Mouse (Mus musculus): Measurements from ENCODE around the gene Snrnp35. TPM values are rescaled to one million over a fixed set of nuclear protein-coding genes. Genes with fewer than 3 reads are reported as not detected.
"Not testable (repeated sequence)": the region's sequence is repeated elsewhere in the genome, so short reads cannot be mapped to it uniquely, and the experiment has no call there.

The Snrnp35 gene
- polyA plus RNA-seq, 1 experiment from 2014 or later = 22.5 TPM

DNA sequence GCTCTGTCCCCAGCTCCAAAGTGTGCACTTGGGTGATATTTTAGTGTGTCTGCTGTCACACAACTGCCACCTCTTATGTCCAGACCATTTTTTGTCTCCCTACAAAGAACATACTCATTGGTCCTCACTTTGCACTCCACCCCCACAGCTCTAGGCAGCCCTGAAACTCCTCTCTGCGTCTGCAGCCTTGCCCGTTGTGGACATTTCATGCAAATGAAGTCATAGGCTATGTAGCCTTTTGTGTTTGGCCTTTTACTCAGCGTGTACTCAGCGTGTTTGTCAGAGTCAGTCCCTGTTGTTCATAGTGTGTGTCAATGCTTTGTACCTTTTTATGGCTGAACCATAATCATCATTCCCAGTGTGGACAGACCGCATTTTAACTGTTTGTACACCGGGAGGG is 33.4 kb upstream of the Snrnp35 start:
- WGBS = 60% methylated on average over 6 of the region's 6 CpGs
- Histone ChIP-seq H3K4me1 (peaks cover 55% of the 10 kb centered on the region), H3K4me2 (peak overlapping the region; percentile 28), H3K36me3 (peaks cover 46% of the 10 kb centered on the region), H3K4me3 (replicated peaks) (no peak overlapping the region), H3K9ac (no peak overlapping the region), H3K9me3 (no peaks in the 10 kb centered on the region), H3K27ac (peak overlapping the region; percentile 81), H3K27me3 (replicated peaks) (no peaks in the 10 kb centered on the region)
- no peak for ATAC-seq (ENCODE audit: insufficient read depth, low FRiP score, low read depth)

DNA sequence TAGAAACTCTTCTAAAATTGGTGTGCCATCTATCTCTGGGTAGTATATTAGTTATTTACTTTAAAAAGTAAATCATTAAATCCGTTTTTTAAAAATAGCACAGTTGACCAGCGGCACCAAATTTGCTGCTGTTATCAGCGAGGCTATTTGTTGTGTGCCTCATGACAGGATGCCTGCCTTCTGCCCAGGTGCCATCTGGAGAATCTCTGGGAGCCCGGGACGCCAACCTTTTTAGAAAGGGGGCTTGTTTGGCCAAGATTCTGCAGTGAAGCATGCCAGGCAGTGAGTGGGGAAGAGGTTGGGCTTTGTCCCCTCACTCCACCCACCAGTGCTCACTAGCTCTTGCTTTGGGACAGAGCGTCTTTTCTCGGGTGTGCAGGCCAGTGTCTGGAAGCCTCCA is 32.9 kb upstream of the Snrnp35 start:
- Histone ChIP-seq H3K4me2 (0 out of 2 replicates have a peak overlapping the region, but pooled peaks have one; percentile 21), H3K27me3 (replicated peaks) (no peaks in the 10 kb centered on the region), H3K4me3 (replicated peaks) (no peak overlapping the region), H3K36me3 (peaks cover 49% of the 10 kb centered on the region), H3K4me1 (peaks cover 52% of the 10 kb centered on the region), H3K27ac (peak overlapping the region; percentile 81), H3K9me3 (no peaks in the 10 kb centered on the region), H3K9ac (no peak overlapping the region)
- ATAC-seq (ENCODE audit: insufficient read depth, low FRiP score, low read depth) = no peak
- 63% methylated on average over 7 of the region's 7 CpGs for WGBS

DNA sequence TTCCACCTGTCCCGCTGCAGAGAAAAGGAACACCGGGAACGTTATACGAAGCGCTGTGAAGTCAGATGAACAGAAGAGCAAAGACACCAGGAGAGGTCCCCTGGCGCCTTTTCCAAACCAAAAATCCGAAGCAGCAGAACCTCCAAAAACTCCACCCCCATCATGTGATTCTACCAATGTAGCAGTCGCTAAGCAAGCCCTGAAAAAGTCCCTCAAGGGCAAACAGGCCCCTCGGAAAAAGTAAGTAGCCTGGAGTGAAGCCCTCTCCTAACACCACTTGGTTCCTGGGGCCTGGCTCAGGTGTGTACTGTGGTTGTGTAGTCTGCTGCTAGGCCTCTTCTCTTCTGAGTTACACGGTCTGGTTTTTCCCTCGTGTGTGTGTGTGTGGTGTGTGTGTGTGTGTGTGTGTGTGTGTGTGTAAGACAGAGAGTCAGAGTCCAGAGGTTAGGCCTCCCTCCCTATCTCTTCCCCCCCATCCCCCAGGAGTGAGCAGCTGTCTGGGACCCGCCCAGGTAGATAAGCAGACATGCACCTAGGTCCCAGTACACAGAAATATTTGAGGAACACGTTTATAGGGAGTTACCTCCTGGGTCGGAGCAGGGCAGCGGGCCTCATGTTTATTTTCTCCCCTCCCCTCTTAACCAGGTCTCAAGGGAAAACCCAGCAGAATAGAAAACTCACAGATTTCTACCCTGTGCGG is 32.1 kb upstream of the Snrnp35 start:
- peak overlapping the region; percentile 81 for H3K27ac ChIP-seq
- H3K4me3 ChIP-seq (replicated peaks) = no peak overlapping the region
- H3K9me3 ChIP-seq = no peaks in the 10 kb centered on the region
- H3K4me1 ChIP-seq = peaks cover 52% of the 10 kb centered on the region
- no peaks in the 10 kb centered on the region for H3K27me3 ChIP-seq (replicated peaks)
- ATAC-seq (ENCODE audit: insufficient read depth, low FRiP score, low read depth) = peak; percentile 72
- no peak overlapping the region for H3K9ac ChIP-seq
- WGBS = 69% methylated on average over 16 of the region's 16 CpGs
- 0 out of 2 replicates have a peak overlapping the region, but pooled peaks have one; percentile 21 for H3K4me2 ChIP-seq
- H3K36me3 ChIP-seq = peaks cover 50% of the 10 kb centered on the region

DNA sequence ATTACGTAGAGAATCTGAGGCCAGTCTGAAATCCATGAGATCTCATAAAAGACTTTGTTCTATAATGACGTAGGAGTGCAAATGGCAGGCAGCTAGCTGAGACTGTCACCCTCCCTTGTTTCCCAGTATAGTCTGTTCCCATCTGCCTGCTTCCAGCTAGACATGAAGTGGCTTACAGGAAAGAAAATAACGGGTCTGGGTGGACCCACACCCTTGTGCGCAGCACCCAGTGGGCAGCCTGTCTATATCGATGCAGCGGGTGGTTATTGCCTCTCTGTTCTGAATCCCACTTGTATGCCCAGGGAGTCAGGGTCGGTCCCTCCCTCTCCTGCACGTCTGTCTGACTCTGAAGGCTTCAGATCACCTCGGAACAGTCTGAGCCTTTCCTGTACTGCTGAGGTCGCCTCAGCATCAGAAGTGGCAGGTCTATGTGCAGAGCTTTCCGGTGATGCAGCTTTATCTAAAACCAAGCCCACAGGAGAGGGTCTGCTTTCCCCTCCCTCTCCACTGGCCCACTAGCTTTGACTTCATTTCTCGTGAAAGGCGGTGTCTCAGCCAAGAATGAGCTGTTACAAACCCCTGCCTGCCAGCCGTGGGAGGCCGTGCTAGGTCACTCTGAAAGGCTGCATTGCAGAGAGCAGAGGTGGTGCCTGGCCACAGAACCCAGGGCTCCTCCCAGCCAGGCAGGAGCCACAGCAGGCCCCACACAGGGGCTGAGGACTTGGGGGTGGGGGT is 30.3 kb upstream of the Snrnp35 start:
- no peaks in the 10 kb centered on the region for H3K27me3 ChIP-seq (replicated peaks)
- H3K36me3 ChIP-seq = peaks cover 58% of the 10 kb centered on the region
- H3K9me3 ChIP-seq = no peaks in the 10 kb centered on the region
- no peak for ATAC-seq (ENCODE audit: insufficient read depth, low FRiP score, low read depth)
- no peak overlapping the region for H3K4me3 ChIP-seq (replicated peaks)
- 75% methylated on average over 15 of the region's 15 CpGs for WGBS
- peaks cover 38% of the 10 kb centered on the region for H3K4me1 ChIP-seq
- peak overlapping the region; percentile 67 for H3K27ac ChIP-seq
- no peak overlapping the region for H3K9ac ChIP-seq
- H3K4me2 ChIP-seq = no peak overlapping the region

DNA sequence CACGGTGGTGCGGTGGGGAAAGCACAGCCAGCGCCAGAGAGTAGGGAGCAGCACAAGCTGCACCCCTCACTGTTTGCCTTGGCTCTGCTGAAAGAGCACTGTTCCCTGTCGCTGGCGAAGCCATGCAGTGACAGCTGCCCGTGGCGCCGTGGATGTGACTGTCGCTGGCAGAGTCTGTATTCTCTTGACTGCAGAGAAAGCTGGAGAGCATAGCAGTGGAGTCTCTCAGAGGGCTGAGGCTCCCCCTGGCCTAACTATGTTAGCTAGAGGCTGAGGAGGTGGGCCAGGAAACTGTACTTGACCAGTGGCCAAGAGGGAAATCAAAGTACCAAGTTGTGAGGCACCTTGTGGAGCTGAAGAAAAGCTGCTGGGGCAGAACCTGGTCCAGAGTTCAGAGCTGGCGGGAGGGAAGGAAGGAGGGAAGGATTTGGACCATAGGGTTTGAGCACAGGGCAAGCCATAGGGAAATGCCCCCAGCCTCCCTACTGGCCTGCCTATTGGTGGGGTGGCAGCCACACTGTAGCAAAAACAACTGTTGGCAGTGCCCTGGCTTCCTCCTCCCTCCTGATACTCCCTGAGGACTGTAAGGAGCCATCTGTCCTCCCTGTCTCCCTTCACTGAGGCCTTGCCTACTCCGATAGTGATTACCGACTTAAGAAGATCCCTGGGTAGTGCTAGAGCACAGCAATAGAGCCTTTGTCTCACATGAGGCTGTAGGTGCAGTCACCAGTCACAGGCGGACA is 29.4 kb upstream of the Snrnp35 start:
- 83% methylated on average over 13 of the region's 13 CpGs for WGBS
- Histone ChIP-seq H3K4me2 (no peak overlapping the region), H3K9ac (no peak overlapping the region), H3K27me3 (replicated peaks) (no peaks in the 10 kb centered on the region), H3K4me1 (peaks cover 32% of the 10 kb centered on the region), H3K9me3 (no peaks in the 10 kb centered on the region), H3K4me3 (replicated peaks) (no peak overlapping the region), H3K36me3 (peaks cover 58% of the 10 kb centered on the region), H3K27ac (peak overlapping the region; percentile 67)
- ATAC-seq (ENCODE audit: insufficient read depth, low FRiP score, low read depth) = no peak; the same call in 1 of the 2 replicates

DNA sequence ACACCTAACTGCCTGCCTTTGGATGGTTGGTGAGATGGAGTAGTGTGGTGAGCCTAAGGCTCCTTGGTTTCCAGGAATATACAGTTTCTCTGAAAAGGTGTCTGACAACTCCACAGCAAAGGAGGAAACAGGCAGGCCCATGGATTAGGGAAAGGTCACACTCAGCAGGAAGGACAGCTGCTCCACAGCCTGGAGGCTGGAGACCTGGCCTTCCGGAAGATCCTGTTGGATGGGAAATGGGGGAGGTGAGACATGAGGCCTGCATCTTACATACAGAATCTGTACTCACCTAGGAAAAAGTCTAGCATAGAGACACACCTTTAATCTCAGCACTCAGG is 28.9 kb upstream of the Snrnp35 start:
- ATAC-seq (ENCODE audit: insufficient read depth, low FRiP score, low read depth) = no peak
- whole genome bisulfite sequencing = 75% methylated on average over 1 of the region's 1 CpGs
- H3K4me1 ChIP-seq = peaks cover 27% of the 10 kb centered on the region
- H3K9ac ChIP-seq = no peak overlapping the region
- no peak overlapping the region for H3K27ac ChIP-seq
- H3K36me3 ChIP-seq = peaks cover 60% of the 10 kb centered on the region
- no peaks in the 10 kb centered on the region for H3K27me3 ChIP-seq (replicated peaks)
- no peak overlapping the region for H3K4me2 ChIP-seq
- no peak overlapping the region for H3K4me3 ChIP-seq (replicated peaks)
- H3K9me3 ChIP-seq = no peaks in the 10 kb centered on the region

DNA sequence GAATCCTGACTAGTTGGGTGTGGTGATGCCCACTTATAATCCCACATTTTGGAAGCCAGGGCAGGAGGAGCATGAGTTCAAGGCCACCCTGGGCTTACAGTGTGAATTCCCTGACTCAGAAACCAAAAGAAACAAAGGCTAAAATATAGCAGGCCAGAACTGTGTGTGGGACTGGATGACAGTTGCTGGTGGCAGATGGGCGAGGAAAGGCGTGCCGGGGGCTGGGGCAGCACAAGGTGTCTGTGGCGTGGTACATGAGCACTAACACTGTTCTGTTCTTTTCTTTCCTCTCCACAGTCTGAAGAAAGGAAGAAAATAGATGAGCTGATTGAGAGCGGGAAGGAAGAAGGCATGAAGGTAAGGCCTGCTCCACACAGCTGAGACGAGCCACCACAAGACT is 26.2 kb upstream of the Snrnp35 start:
- peaks cover 72% of the 10 kb centered on the region for H3K36me3 ChIP-seq
- WGBS = 94% methylated on average over 6 of the region's 6 CpGs
- H3K9ac ChIP-seq = no peak overlapping the region
- no peak overlapping the region for H3K27ac ChIP-seq
- H3K27me3 ChIP-seq (replicated peaks) = no peaks in the 10 kb centered on the region
- H3K4me2 ChIP-seq = no peak overlapping the region
- no peak overlapping the region for H3K4me3 ChIP-seq (replicated peaks)
- 0 out of 2 replicates have a peak, but pooled peaks cover 16% of the 10 kb centered on the region for H3K4me1 ChIP-seq
- ATAC-seq (ENCODE audit: insufficient read depth, low FRiP score, low read depth) = no peak
- H3K9me3 ChIP-seq = no peaks in the 10 kb centered on the region

DNA sequence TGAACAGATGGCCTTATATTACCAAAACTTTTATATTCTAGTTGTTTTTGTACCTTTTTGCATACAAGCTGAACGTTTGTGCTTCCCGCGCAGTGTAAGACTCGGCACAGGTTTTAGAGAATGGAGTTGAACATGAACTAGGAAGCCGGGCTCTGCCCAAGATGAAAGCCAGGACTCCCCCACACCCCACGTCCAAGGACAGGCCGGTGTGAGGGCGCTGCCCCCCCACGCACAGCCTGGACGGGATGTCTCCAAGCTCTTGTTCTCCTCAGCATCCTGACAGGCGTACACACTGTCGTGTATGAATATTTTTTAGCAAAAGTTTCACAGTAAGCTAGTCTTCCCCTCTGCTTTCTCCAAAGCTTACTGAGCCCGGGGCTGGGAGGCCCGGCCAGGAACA is 22.0 kb upstream of the Snrnp35 start:
- not testable (repeated sequence) for H3K9me3 ChIP-seq; H3K9ac ChIP-seq; H3K27me3 ChIP-seq (replicated peaks); ATAC-seq (ENCODE audit: insufficient read depth, low FRiP score, low read depth); H3K4me3 ChIP-seq (replicated peaks); H3K4me2 ChIP-seq; H3K27ac ChIP-seq; H3K4me1 ChIP-seq
- 86% methylated on average over 14 of the region's 14 CpGs for WGBS
- peaks cover 61% of the 10 kb centered on the region for H3K36me3 ChIP-seq

DNA sequence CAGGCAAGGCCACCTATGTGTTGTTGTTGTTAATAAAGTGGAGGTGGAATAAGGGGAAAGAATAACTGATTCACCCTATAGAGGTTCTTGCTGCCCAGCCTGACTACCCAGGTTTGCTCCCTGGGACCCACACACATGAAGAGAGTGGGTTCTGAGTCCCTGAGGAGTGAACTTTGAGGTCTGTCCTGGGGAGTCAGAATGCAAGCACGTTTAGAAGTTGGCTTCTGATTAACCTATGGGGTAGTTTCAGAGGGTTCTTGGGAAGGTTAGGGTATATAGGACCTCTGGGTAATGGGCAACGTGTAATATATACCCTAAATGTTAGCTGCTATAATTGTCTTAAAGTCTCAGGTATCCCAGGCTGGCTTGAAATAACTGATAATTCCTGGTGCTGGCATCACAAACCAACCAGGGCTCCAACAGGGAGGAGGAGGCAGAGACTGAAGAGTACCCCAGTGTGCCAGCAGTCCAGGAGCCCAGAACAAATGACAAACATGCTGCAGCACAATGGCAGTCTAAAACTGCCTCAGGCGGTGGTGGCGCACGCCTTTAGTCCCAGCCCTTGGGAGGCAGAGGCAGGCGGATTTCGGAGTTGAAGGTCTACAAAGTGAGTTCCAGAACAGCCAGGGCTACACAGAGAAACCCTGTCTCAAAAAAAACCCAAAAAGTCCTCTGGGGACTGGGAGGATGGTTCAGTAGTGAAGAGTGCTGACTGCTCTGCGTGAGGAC is 20.5 kb upstream of the Snrnp35 start:
- Histone ChIP-seq H3K27me3 (replicated peaks) (no peaks in the 10 kb centered on the region), H3K27ac (no peak overlapping the region), H3K4me1 (no peaks in the 10 kb centered on the region), H3K4me2 (no peak overlapping the region), H3K9ac (no peak overlapping the region), H3K9me3 (no peaks in the 10 kb centered on the region), H3K4me3 (replicated peaks) (no peak overlapping the region), H3K36me3 (peaks cover 57% of the 10 kb centered on the region)
- no peak for ATAC-seq (ENCODE audit: insufficient read depth, low FRiP score, low read depth)
- 88% methylated on average over 8 of the region's 8 CpGs for WGBS

DNA sequence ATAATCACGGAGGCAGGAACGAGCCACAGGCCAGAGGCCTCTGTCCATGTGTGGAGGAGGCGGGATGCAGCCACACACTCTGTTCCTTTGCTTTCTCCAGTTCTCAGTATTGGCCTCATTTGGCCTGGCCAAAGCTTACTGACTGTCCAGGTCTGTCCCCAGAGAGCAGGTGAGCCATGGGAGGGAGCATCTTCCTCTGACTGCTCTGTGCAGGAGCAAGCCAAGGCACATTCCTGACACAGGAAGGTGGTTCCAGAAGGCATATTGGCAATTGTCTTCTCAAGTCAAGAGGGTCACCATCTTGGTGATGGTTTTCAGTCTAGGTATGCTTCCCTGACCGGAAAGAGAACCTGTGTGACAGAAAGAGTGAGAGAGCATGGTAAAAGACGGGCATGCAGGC is 19.5 kb upstream of the Snrnp35 start:
- H3K9me3 ChIP-seq = no peaks in the 10 kb centered on the region
- H3K9ac ChIP-seq = no peak overlapping the region
- no peak overlapping the region for H3K4me3 ChIP-seq (replicated peaks)
- H3K36me3 ChIP-seq = peaks cover 51% of the 10 kb centered on the region
- no peaks in the 10 kb centered on the region for H3K27me3 ChIP-seq (replicated peaks)
- H3K27ac ChIP-seq = no peak overlapping the region
- no peak for ATAC-seq (ENCODE audit: insufficient read depth, low FRiP score, low read depth)
- H3K4me2 ChIP-seq = no peak overlapping the region
- no peaks in the 10 kb centered on the region for H3K4me1 ChIP-seq
- 87% methylated on average over 5 of the region's 5 CpGs for WGBS

DNA sequence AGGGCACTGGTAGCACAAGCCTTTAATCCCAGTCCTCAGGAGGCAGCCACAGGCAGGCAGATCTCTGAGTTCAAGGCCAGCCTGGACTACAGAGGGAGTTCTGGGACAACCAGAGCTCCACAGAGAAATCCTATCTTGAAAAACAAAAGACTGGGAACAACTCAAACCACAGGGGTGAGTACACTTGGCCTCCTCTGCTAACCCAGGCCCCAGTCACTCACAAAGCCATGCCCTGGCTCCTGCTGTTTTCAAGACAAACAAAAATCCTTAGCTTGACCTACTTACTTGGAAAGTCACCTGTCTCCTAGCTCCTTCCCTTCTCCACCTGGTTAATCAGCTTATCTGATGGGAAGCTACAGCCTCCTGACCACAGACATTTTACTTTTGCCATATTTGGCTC is 18.0 kb upstream of the Snrnp35 start:
- no peak overlapping the region for H3K27ac ChIP-seq
- H3K4me2 ChIP-seq = no peak overlapping the region
- H3K27me3 ChIP-seq (replicated peaks) = no peaks in the 10 kb centered on the region
- no peaks in the 10 kb centered on the region for H3K4me1 ChIP-seq
- no peak overlapping the region for H3K4me3 ChIP-seq (replicated peaks)
- H3K9ac ChIP-seq = no peak overlapping the region
- H3K9me3 ChIP-seq = no peaks in the 10 kb centered on the region
- H3K36me3 ChIP-seq = peaks cover 43% of the 10 kb centered on the region
- no peak for ATAC-seq (ENCODE audit: insufficient read depth, low FRiP score, low read depth)

All from stomach, embryonic 15.5 days (tissue).